Comparison of ENCODE assay signal across 10 mouse cellular contexts in genomic region chr11:87504690-87505214, GRCm38 (mm10).
A peak's percentile ranks its signal among the peaks of the same experiment; 100 is the strongest.
DNase-seq lines count a peak whose midpoint lies in the region; ATAC-seq and TF ChIP-seq lines count a peak whose summit lies in the region.
"Had no signal": no experiment of that assay in that cellular context is flagged by ENCODE, and none has a peak within 500 bp of the region (broad histone marks: within the 10 kb centered on the region; RNA-seq: fewer than 3 reads in every experiment).

No protein-coding gene starts in this region.

- DNase-seq in heart, postnatal 0 days (ENCODE audit: low spot score), result peak; percentile 35
- DNase-seq in heart, postnatal 14 days, result no peak
- peak; percentile 61 for DNase-seq in midbrain, postnatal 0 days (ENCODE audit: low spot score)
- no peak for DNase-seq in midbrain, embryonic 10.5 days (ENCODE audit: low spot score)
- peak; percentile 14 for DNase-seq in embryonic facial prominence, embryonic 14.5 days (ENCODE audit: low spot score)
- DNase-seq in adrenal gland, postnatal 14 days, result no peak
- no peak for DNase-seq in gastrocnemius, adult 8-10 months (ENCODE audit: low spot score in 2 of 2)
- no peak for DNase-seq in adrenal gland, adult 8-10 months

- H3K36me3 ChIP-seq in heart, postnatal 0 days (replicated peaks; ENCODE audit: control insufficient read depth, insufficient read depth, low read length), result no peaks in the 10 kb centered on the region
- H3K36me3 ChIP-seq in midbrain, postnatal 0 days (ENCODE audit: insufficient read depth, low read length), result no peaks in the 10 kb centered on the region
- no peaks in the 10 kb centered on the region for H3K36me3 ChIP-seq in midbrain, embryonic 10.5 days
- H3K36me3 ChIP-seq in embryonic facial prominence, embryonic 14.5 days (ENCODE audit: control insufficient read depth, insufficient read depth, low read length), result no peaks in the 10 kb centered on the region
- H3K36me3 ChIP-seq: embryonic facial prominence, embryonic 12.5 days; heart, embryonic 15.5 days had no signal

- no peaks in the 10 kb centered on the region for H3K4me1 ChIP-seq in heart, postnatal 0 days (ENCODE audit: control insufficient read depth, insufficient read depth)
- H3K4me1 ChIP-seq in midbrain, postnatal 0 days (ENCODE audit: insufficient read depth, low read length), result no peaks in the 10 kb centered on the region
- H3K4me1 ChIP-seq in midbrain, embryonic 10.5 days, result no peaks in the 10 kb centered on the region
- no peaks in the 10 kb centered on the region for H3K4me1 ChIP-seq in embryonic facial prominence, embryonic 14.5 days (ENCODE audit: control insufficient read depth, insufficient read depth, low read length)
- H3K4me1 ChIP-seq: embryonic facial prominence, embryonic 12.5 days; heart, embryonic 15.5 days had no signal

- 44% methylated on average over 5 of the region's 5 CpGs for WGBS in heart, postnatal 0 days
- 58% methylated on average over 5 of the region's 5 CpGs for WGBS in midbrain, postnatal 0 days
- 68% methylated on average over 5 of the region's 5 CpGs for WGBS in midbrain, embryonic 10.5 days
- 20% methylated on average over 5 of the region's 5 CpGs for WGBS in embryonic facial prominence, embryonic 14.5 days

- peak; percentile 55 for TF ChIP-seq CTCF in heart, postnatal 0 days (IDR thresholded peaks at IDR 0.05; ENCODE audit: low read depth)
- TF ChIP-seq CTCF in midbrain, postnatal 0 days (IDR thresholded peaks at IDR 0.05), result peak; percentile 72

- H3K4me2 ChIP-seq in heart, postnatal 0 days (ENCODE audit: low read depth, low read length), result no peak overlapping the region
- H3K4me2 ChIP-seq in midbrain, postnatal 0 days (ENCODE audit: low read depth, low read length, poor library complexity, severe bottlenecking), result no peak overlapping the region
- peak overlapping the region; percentile 5; the same call in 1 of the 2 replicates for H3K4me2 ChIP-seq in embryonic facial prominence, embryonic 14.5 days (ENCODE audit: low read depth, low read length)
- H3K4me2 ChIP-seq: embryonic facial prominence, embryonic 12.5 days; heart, embryonic 15.5 days had no signal

- no peak for TF ChIP-seq EP300 in heart, postnatal 0 days (IDR thresholded peaks at IDR 0.05; ENCODE audit: low read depth)

- no peaks in the 10 kb centered on the region for H3K27me3 ChIP-seq in heart, postnatal 0 days (ENCODE audit: control insufficient read depth, insufficient read depth, low read length)
- H3K27me3 ChIP-seq in midbrain, postnatal 0 days (ENCODE audit: insufficient read depth, low read length), result no peaks in the 10 kb centered on the region
- no peaks in the 10 kb centered on the region for H3K27me3 ChIP-seq in midbrain, embryonic 10.5 days (ENCODE audit: low read depth, poor library complexity, severe bottlenecking)
- no peaks in the 10 kb centered on the region for H3K27me3 ChIP-seq in embryonic facial prominence, embryonic 14.5 days (replicated peaks; ENCODE audit: control insufficient read depth, insufficient read depth, low read length)
- H3K27me3 ChIP-seq: embryonic facial prominence, embryonic 12.5 days; heart, embryonic 15.5 days had no signal

- intact Hi-C loops in heart, postnatal 14 days (cut with DNase I), result loop anchor here (1.0 to 5.0 kb wide), 2 partner anchors 77 to 290 kb away; no protein-coding TSS in a partner anchor

- no peak overlapping the region for H3K4me3 ChIP-seq in heart, postnatal 0 days (ENCODE audit: low read depth, low read length)
- no peak overlapping the region for H3K4me3 ChIP-seq in midbrain, postnatal 0 days (ENCODE audit: low read depth, low read length)
- H3K4me3 ChIP-seq in midbrain, embryonic 10.5 days, result no peak overlapping the region
- no peak overlapping the region for H3K4me3 ChIP-seq in embryonic facial prominence, embryonic 14.5 days (ENCODE audit: low read depth, low read length)
- H3K4me3 ChIP-seq: embryonic facial prominence, embryonic 12.5 days; heart, embryonic 15.5 days had no signal

- no peaks in the 10 kb centered on the region for H3K9me3 ChIP-seq in heart, postnatal 0 days (replicated peaks; ENCODE audit: control insufficient read depth, low read length)
- H3K9me3 ChIP-seq in midbrain, postnatal 0 days (ENCODE audit: low read length), result no peaks in the 10 kb centered on the region
- no peaks in the 10 kb centered on the region for H3K9me3 ChIP-seq in midbrain, embryonic 10.5 days (replicated peaks)
- no peaks in the 10 kb centered on the region for H3K9me3 ChIP-seq in embryonic facial prominence, embryonic 14.5 days (ENCODE audit: control insufficient read depth, low read length)
- H3K9me3 ChIP-seq: embryonic facial prominence, embryonic 12.5 days; heart, embryonic 15.5 days had no signal

- no peak for ATAC-seq in heart, postnatal 0 days (ENCODE audit: insufficient read depth, low read depth)
- ATAC-seq in midbrain, postnatal 0 days (ENCODE audit: low FRiP score), result no peak
- no peak for ATAC-seq in embryonic facial prominence, embryonic 14.5 days (ENCODE audit: low read depth)

- no peak overlapping the region for H3K27ac ChIP-seq in heart, postnatal 0 days (ENCODE audit: low read depth)
- H3K27ac ChIP-seq in midbrain, postnatal 0 days (ENCODE audit: low read depth, low read length), result no peak overlapping the region
- no peak overlapping the region for H3K27ac ChIP-seq in midbrain, embryonic 10.5 days (replicated peaks)
- no peak overlapping the region for H3K27ac ChIP-seq in embryonic facial prominence, embryonic 14.5 days (replicated peaks; ENCODE audit: low read depth, low read length)
- H3K27ac ChIP-seq: embryonic facial prominence, embryonic 12.5 days; heart, embryonic 15.5 days had no signal

- H3K9ac ChIP-seq in heart, postnatal 0 days (replicated peaks; ENCODE audit: low read depth, low read length), result no peak overlapping the region
- no peak overlapping the region for H3K9ac ChIP-seq in midbrain, postnatal 0 days (replicated peaks; ENCODE audit: low read length, poor library complexity, severe bottlenecking)
- H3K9ac ChIP-seq in embryonic facial prominence, embryonic 14.5 days (ENCODE audit: low read depth, low read length), result 0 out of 2 replicates have a peak overlapping the region, but pooled peaks have one; percentile 1
- H3K9ac ChIP-seq: embryonic facial prominence, embryonic 12.5 days; heart, embryonic 15.5 days had no signal

Comparison
In these comparisons a context has a peak if more than half of its experiments do, and no peak if none do; other contexts are left out.
1. DNase-seq: peak in heart, postnatal 0 days (single experiment), midbrain, postnatal 0 days (single experiment) and embryonic facial prominence, embryonic 14.5 days (single experiment); none in heart, postnatal 14 days (0 of 2), midbrain, embryonic 10.5 days (single experiment), adrenal gland, postnatal 14 days (single experiment), gastrocnemius, adult 8-10 months (0 of 2) and adrenal gland, adult 8-10 months (single experiment).